Mouse (Mus musculus) kidney, adult 10 weeks (tissue): ENCODE measurements around the gene Gm7861. TPM values are rescaled to one million over a fixed set of nuclear protein-coding genes. Genes with fewer than 3 reads are reported as not detected.

Experiments
- polyA plus RNA-seq: library from polyadenylated mRNA; stranded (reverse); fragments of 350-450 nt; fragmentation: Illumina TruSeq; extraction: RNeasy Lipid Tissue Mini Kit (QIAGEN cat#74804); gene quantifications from one replicate; pipeline ENCODE4 v1.2.3, GENCODE M21; 2014; ENCODE audit warnings: low read depth, low replicate concordance

Gene Gm7861
- not detected for polyA plus RNA-seq

DNA sequence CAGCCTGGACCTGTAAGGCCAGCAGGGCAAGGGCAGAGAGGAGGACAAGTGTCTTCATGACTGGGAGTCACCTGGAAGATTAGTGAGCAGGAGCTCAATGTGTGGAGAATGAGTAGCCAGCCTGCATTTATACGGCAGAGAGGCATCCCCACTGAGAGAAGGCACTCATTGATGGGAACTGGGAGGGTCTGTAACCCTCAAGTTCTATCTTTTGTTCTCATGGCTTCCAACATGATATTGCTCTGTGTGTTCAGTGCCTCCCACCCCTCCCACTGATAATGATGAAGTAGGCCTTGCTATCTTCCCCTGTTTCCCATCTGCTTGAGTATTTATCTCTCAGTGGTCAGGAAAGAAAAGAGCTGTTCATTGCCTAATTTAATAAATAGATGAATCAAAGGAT lies at the start of gene Gm7861:
Gene Gm7861, minus strand, starts transcription at position 101 of the 400 bp plus-strand sequence.

GRCm38 (mm10) chr8:21617883-21618282 lies 23.6 kb upstream of the Gm7861 start, which contains the start of gene Defa26:
Gene Defa26, plus strand, starts transcription at chr8:21618183.

GRCm38 (mm10) chr8:21582706-21583105 lies 11.6 kb downstream of the Gm7861 start, which contains the start of gene Defa28:
Gene Defa28, plus strand, starts transcription at chr8:21583006.

DNA sequence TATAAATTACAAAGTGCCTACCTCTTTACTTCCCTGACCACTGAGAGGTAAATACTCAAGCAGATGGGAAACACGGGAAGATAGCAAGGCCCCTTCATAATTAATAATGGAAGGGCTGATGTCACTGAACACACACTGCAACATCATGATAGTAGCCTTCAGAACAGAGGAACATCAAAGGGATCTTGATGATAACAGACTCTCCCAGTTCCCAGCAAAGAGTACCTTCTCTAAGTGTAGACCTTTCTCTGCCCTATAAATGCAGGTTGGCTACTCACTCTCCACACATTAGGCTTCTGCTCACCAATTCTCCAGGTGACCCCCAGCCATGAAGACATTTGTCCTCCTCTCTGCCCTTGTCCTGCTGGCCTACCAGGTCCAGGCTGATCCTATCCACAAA lies 29.2 kb downstream of the Gm7861 start, which contains the start of gene Defa37:
Gene Defa37, plus strand, starts transcription at position 301 of the 400 bp plus-strand sequence.

Other genes starting within 250 kb of the Gm7861 start
- not detected for gene Defa2, start 216.0 kb downstream of the Gm7861 start, polyA plus RNA-seq
- gene Defa33, start 202.7 kb downstream of the Gm7861 start, polyA plus RNA-seq = not detected
- not detected for gene Defa36, start 167.1 kb downstream of the Gm7861 start, polyA plus RNA-seq
- gene Gm7849, start 137.9 kb downstream of the Gm7861 start, polyA plus RNA-seq = not detected
- gene Defa20, start 85.2 kb downstream of the Gm7861 start, polyA plus RNA-seq = not detected
- gene Defa32, start 65.5 kb downstream of the Gm7861 start, polyA plus RNA-seq = not detected
- not detected for gene Defa37, start 29.1 kb downstream of the Gm7861 start, polyA plus RNA-seq
- not detected for gene Defa28, start 11.5 kb downstream of the Gm7861 start, polyA plus RNA-seq
- not detected for gene Defa26, start 23.7 kb upstream of the Gm7861 start, polyA plus RNA-seq
- gene Defa17, start 61.3 kb upstream of the Gm7861 start, polyA plus RNA-seq = not detected
- not detected for gene Defa34, start 71.3 kb upstream of the Gm7861 start, polyA plus RNA-seq
- not detected for gene AY761184, start 109.1 kb upstream of the Gm7861 start, polyA plus RNA-seq
- not detected for gene Defa24, start 140.0 kb upstream of the Gm7861 start, polyA plus RNA-seq
- gene Defb50, start 229.0 kb upstream of the Gm7861 start, polyA plus RNA-seq = not detected
- gene Defb2, start 245.4 kb upstream of the Gm7861 start, polyA plus RNA-seq = not detected